8 mouse cellular contexts compared by ENCODE assay signal in the genomic region with DNA sequence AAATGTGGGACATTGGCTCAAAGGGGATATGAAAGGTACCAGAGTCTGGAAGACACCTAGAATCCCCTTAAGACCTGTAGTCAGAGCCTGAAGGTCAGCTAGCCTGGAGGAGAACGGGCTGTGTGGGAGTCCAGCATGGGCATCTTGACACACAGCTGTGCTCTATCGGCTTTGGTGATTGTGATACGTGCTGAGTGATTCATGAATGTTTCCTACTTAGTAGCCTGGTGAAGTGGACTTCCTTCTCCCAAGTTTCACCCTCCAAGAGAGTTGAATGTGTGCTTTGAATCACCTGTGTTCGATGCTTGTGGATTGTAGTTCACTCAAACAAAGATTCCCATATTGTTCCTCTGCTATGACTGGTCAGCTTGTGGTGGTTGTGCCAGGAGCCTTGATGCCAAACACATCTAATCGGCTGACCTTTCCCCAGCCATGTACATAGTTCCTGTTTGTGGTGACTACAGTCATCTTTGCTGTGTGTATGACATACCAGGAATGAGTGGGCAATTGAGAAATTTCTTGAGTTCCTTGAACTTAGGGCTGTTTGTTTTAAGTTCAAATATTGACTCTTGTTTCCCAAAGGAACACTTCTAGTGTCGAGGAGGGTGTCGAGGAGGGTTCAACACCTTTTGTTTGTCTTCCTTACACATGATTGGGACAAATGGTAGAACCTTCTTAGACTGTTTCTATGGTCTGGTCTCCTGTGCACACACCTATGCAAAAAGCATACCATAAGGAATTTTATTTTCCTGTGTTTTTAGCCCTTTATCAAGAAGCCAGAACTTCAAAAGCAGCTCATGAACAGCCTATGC.
DNase-seq lines count a peak whose midpoint lies in the region; ATAC-seq lines count a peak whose summit lies in the region.
"Had no signal": no experiment of that assay in that cellular context is flagged by ENCODE, and none has a peak within 500 bp of the region (broad histone marks: within the 10 kb centered on the region; RNA-seq: fewer than 3 reads in every experiment).

No protein-coding gene starts in this region.

- 89% methylated on average over 7 of the region's 7 CpGs for WGBS in midbrain, embryonic 13.5 days
- WGBS in midbrain, embryonic 11.5 days = 85% methylated on average over 7 of the region's 7 CpGs

- H3K27ac ChIP-seq in midbrain, embryonic 13.5 days = no peak overlapping the region
- no peak overlapping the region for H3K27ac ChIP-seq in midbrain, embryonic 11.5 days (ENCODE audit: low read depth, low read length)

- no peak overlapping the region for H3K4me3 ChIP-seq in midbrain, embryonic 13.5 days (replicated peaks)
- no peak overlapping the region for H3K4me3 ChIP-seq in midbrain, embryonic 11.5 days (ENCODE audit: low read depth, low read length)

- no peaks in the 10 kb centered on the region for H3K27me3 ChIP-seq in midbrain, embryonic 13.5 days
- H3K27me3 ChIP-seq in midbrain, embryonic 11.5 days (ENCODE audit: control insufficient read depth, insufficient read depth, low read length) = no peaks in the 10 kb centered on the region

- H3K4me1 ChIP-seq in midbrain, embryonic 13.5 days (replicated peaks) = peaks cover 10% of the 10 kb centered on the region; the same call in 1 of the 2 replicates
- H3K4me1 ChIP-seq in midbrain, embryonic 11.5 days (ENCODE audit: control insufficient read depth, insufficient read depth, low read length) = peaks cover 3% of the 10 kb centered on the region; the same call in 1 of the 2 replicates

- H3K36me3 ChIP-seq in midbrain, embryonic 13.5 days = no peaks in the 10 kb centered on the region
- no peaks in the 10 kb centered on the region for H3K36me3 ChIP-seq in midbrain, embryonic 11.5 days (ENCODE audit: control insufficient read depth, insufficient read depth, low read length)

- 0 out of 2 replicates have a peak, but pooled peaks have one; percentile 41 for ATAC-seq in midbrain, embryonic 13.5 days
- ATAC-seq in midbrain, embryonic 11.5 days (ENCODE audit: low FRiP score) = no peak

- no peak overlapping the region for H3K4me2 ChIP-seq in midbrain, embryonic 13.5 days (replicated peaks)
- H3K4me2 ChIP-seq in midbrain, embryonic 11.5 days = no peak overlapping the region

- H3K9ac ChIP-seq in midbrain, embryonic 13.5 days (replicated peaks) = no peak overlapping the region
- H3K9ac ChIP-seq in midbrain, embryonic 11.5 days (ENCODE audit: low read length) = no peak overlapping the region

- DNase-seq in midbrain, embryonic 11.5 days (ENCODE audit: low spot score, missing footprints) = no peak
- peak; percentile 31 for DNase-seq in fibroblast of lung, adult 2 months (ENCODE audit: low read depth)
- peak; percentile 85 for DNase-seq in lung, postnatal 36 days
- no peak for DNase-seq in layer of hippocampus, adult 11-12 months (ENCODE audit: low spot score)
- DNase-seq in cerebellum, postnatal 4 days (ENCODE audit: low spot score in 2 of 2) = no peak
- DNase-seq in embryo, embryonic 11 days = no peak
- DNase-seq: gastrocnemius, postnatal 10 days had no signal

- H3K9me3 ChIP-seq in midbrain, embryonic 13.5 days = no peaks in the 10 kb centered on the region
- no peaks in the 10 kb centered on the region for H3K9me3 ChIP-seq in midbrain, embryonic 11.5 days (ENCODE audit: control insufficient read depth, low read length)

Comparison
In these comparisons a context has a peak if more than half of its experiments do, and no peak if none do; other contexts are left out.
1. DNase-seq: peak in fibroblast of lung, adult 2 months (single experiment) and lung, postnatal 36 days (single experiment); none in midbrain, embryonic 11.5 days (single experiment), layer of hippocampus, adult 11-12 months (single experiment), cerebellum, postnatal 4 days (0 of 2) and embryo, embryonic 11 days (single experiment).